Mouse (Mus musculus) E14TG2a.4 (cell line): Measurements from ENCODE around the gene Cited4.

Experiments
- CTCF ChIP-seq: conservative IDR thresholded peaks from 2 replicates; pipeline ENCODE4 v1.5.1; 2014; ENCODE audit warnings: low read length
- NANOG ChIP-seq: IDR thresholded peaks from 2 replicates; pipeline ENCODE4 v1.6.1; 2014; ENCODE audit warnings: borderline replicate concordance, low read length, mixed read lengths

- TF ChIP-seq CTCF = no peak
- TF ChIP-seq NANOG = no peak
These were observed 16.8 kb upstream of the Cited4 start for GRCm38 (mm10) chr4:120649369-120650207.
